In the genomic region with DNA sequence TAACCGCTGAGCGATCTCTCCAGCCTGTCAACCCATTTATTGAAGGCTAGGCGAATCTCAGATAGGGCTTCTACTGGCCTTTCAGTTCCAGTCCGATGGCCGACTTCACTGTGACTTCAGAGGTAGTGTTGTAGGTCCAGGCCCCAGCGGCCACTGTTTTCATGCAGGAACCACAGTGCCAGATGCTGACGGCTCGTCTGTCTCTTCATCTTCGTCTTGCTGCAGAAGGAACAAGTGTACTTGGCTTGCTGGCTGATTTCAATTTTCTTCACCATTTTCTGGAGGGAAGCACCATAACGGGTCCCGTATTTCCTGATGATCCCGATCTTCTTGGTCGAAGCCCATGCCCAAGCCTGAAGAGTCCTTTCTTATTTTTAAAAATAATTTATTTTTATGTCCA, we compare ENCODE assay signal across 12 mouse cellular contexts.
"Had no signal": no experiment of that assay in that cellular context is flagged by ENCODE, and none has a peak within 500 bp of the region (broad histone marks: within the 10 kb centered on the region; RNA-seq: fewer than 3 reads in every experiment).

No protein-coding gene starts in this region.

- DNase-seq: retina, postnatal 1 day; right cerebral cortex, adult 18-20 months; right cerebral cortex, postnatal 14 days; right cerebral cortex, postnatal 25 days; right cerebral cortex, postnatal 4 days; spleen, adult 18-20 months; thymus, adult 18-20 months; thymus, adult 2 months; thymus, postnatal 14 days; thymus, postnatal 25 days; thymus, postnatal 36 days; thymus, postnatal 4 days had no signal
